Mouse (Mus musculus): ENCODE data around the gene Sema6d. TPM values are rescaled to one million over a fixed set of nuclear protein-coding genes. Genes with fewer than 3 reads are reported as not detected.

Gene Sema6d
- polyA plus RNA-seq, 1 experiment from 2014 or later: 27.7 TPM

DNA sequence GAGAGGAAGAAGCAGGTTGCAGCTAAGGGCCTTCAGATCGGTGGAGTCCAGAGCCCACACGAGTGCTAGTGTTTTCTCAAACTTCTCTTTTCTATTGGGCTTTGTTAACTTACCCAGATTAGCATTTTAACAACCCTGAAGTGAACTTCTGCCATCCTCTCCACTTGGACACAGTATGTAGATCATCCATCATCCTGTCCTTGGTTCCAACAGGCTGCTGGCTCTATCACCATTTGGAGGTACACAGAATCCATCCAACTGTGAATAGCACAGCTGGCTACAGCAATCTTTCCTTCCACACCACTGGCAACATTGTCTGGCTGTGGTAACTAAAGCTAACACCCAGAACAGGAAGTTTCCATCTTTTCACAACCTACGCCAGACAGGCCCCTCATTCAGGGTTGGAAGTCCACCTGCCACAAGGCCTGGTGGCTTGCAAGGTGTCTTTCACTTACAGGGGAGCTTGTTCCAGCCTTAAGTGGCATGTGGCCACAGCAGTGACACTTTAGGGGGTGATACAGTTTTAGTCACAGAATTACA, 524.0 kb downstream of the Sema6d start:
- Histone ChIP-seq H3K27ac (replicated peaks in 1 of 2; ENCODE audit: control insufficient read depth in 1 of 2, insufficient read depth in 1 of 2, low read depth in 2 of 2, low read length in 2 of 2) (peak overlapping the region in 1 of 2 experiments; percentile 39; a peak in 2 of 4 replicates), H3K4me1 (ENCODE audit: control insufficient read depth in 2 of 2, insufficient read depth in 2 of 2, low read length in 2 of 2) (peaks cover 38 to 74% of the 10 kb centered on the region in 2 experiments), H3K4me3 (ENCODE audit: control insufficient read depth in 1 of 2, insufficient read depth in 1 of 2, low read depth in 1 of 2, low read length in 2 of 2) (peak overlapping the region; percentile 48 to 90; a peak in 3 of 4 replicates), H3K27me3 (ENCODE audit: control insufficient read depth, insufficient read depth, low read length) (no peaks in the 10 kb centered on the region), H3K36me3 (ENCODE audit: control insufficient read depth, insufficient read depth, low read length) (0 out of 2 replicates have a peak, but pooled peaks cover 9% of the 10 kb centered on the region), H3K9me3 (ENCODE audit: control insufficient read depth, low read length) (no peaks in the 10 kb centered on the region), H3K4me2 (ENCODE audit: low read length) (peak overlapping the region; percentile 72), H3K9ac (ENCODE audit: low read length) (peak overlapping the region; percentile 96)
- no peak for ATAC-seq (ENCODE audit: insufficient number of reproducible peaks, insufficient read depth, low FRiP score, low read depth)
- 55% methylated on average over 3 of the region's 3 CpGs for WGBS

- H3K9ac ChIP-seq (ENCODE audit: low read length): peak overlapping the region; percentile 57
- ATAC-seq (ENCODE audit: insufficient number of reproducible peaks, insufficient read depth, low FRiP score, low read depth): no peak
- H3K4me2 ChIP-seq (ENCODE audit: low read length): peak overlapping the region; percentile 72
- peak overlapping the region; percentile 78 to 87 for H3K27ac ChIP-seq (replicated peaks in 1 of 2; ENCODE audit: control insufficient read depth in 1 of 2, insufficient read depth in 1 of 2, low read depth in 2 of 2, low read length in 2 of 2)
- H3K9me3 ChIP-seq (ENCODE audit: control insufficient read depth, low read length): no peaks in the 10 kb centered on the region
- 26% methylated on average over 4 of the region's 4 CpGs for WGBS
- H3K4me1 ChIP-seq (ENCODE audit: control insufficient read depth in 2 of 2, insufficient read depth in 2 of 2, low read length in 2 of 2): peaks cover 42 to 96% of the 10 kb centered on the region in 2 experiments
- H3K36me3 ChIP-seq (ENCODE audit: control insufficient read depth, insufficient read depth, low read length): 0 out of 2 replicates have a peak, but pooled peaks cover 9% of the 10 kb centered on the region
- H3K27me3 ChIP-seq (ENCODE audit: control insufficient read depth, insufficient read depth, low read length): no peaks in the 10 kb centered on the region
- H3K4me3 ChIP-seq (ENCODE audit: control insufficient read depth in 1 of 2, insufficient read depth in 1 of 2, low read depth in 1 of 2, low read length in 2 of 2): 0 out of 4 replicates have a peak overlapping the region, but pooled peaks of 1 of the 2 experiments have one; percentile 20
Observed at GRCm38 (mm10) chr2:124616746-124617145, 527.0 kb downstream of the Sema6d start.

GRCm38 (mm10) chr2:124617440-124617839, 527.7 kb downstream of the Sema6d start:
- ATAC-seq (ENCODE audit: insufficient number of reproducible peaks, insufficient read depth, low FRiP score, low read depth): peak; percentile 69
- H3K27ac ChIP-seq (replicated peaks in 1 of 2; ENCODE audit: control insufficient read depth in 1 of 2, insufficient read depth in 1 of 2, low read depth in 2 of 2, low read length in 2 of 2): peak overlapping the region; percentile 78 to 87; a peak in 3 of 4 replicates
- H3K9me3 ChIP-seq (ENCODE audit: control insufficient read depth, low read length): no peaks in the 10 kb centered on the region
- H3K4me3 ChIP-seq (ENCODE audit: control insufficient read depth in 1 of 2, insufficient read depth in 1 of 2, low read depth in 1 of 2, low read length in 2 of 2): peak overlapping the region; percentile 12 to 20; a peak in 2 of 4 replicates
- 12% methylated on average over 9 of the region's 9 CpGs for WGBS
- H3K4me2 ChIP-seq (ENCODE audit: low read length): peak overlapping the region; percentile 72
- H3K27me3 ChIP-seq (ENCODE audit: control insufficient read depth, insufficient read depth, low read length): no peaks in the 10 kb centered on the region
- H3K9ac ChIP-seq (ENCODE audit: low read length): peak overlapping the region; percentile 38
- H3K36me3 ChIP-seq (ENCODE audit: control insufficient read depth, insufficient read depth, low read length): 0 out of 2 replicates have a peak, but pooled peaks cover 9% of the 10 kb centered on the region
- peaks cover 39 to 93% of the 10 kb centered on the region in 2 experiments for H3K4me1 ChIP-seq (ENCODE audit: control insufficient read depth in 2 of 2, insufficient read depth in 2 of 2, low read length in 2 of 2)

- Histone ChIP-seq H3K9ac (ENCODE audit: low read length) (peak overlapping the region; percentile 38), H3K27ac (replicated peaks in 1 of 2; ENCODE audit: control insufficient read depth in 1 of 2, insufficient read depth in 1 of 2, low read depth in 2 of 2, low read length in 2 of 2) (peak overlapping the region; percentile 78 to 87), H3K9me3 (ENCODE audit: control insufficient read depth, low read length) (no peaks in the 10 kb centered on the region), H3K4me2 (ENCODE audit: low read length) (peak overlapping the region; percentile 72), H3K4me3 (ENCODE audit: control insufficient read depth in 1 of 2, insufficient read depth in 1 of 2, low read depth in 1 of 2, low read length in 2 of 2) (peak overlapping the region in 1 of 2 experiments; percentile 20; a peak in 1 of 4 replicates), H3K27me3 (ENCODE audit: control insufficient read depth, insufficient read depth, low read length) (no peaks in the 10 kb centered on the region), H3K36me3 (ENCODE audit: control insufficient read depth, insufficient read depth, low read length) (0 out of 2 replicates have a peak, but pooled peaks cover 9% of the 10 kb centered on the region), H3K4me1 (ENCODE audit: control insufficient read depth in 2 of 2, insufficient read depth in 2 of 2, low read length in 2 of 2) (peaks cover 36 to 87% of the 10 kb centered on the region in 2 experiments)
- peak; percentile 27; the same call in 1 of the 2 replicates for ATAC-seq (ENCODE audit: insufficient number of reproducible peaks, insufficient read depth, low FRiP score, low read depth)
- 27% methylated on average over 5 of the region's 5 CpGs for WGBS
Observed at GRCm38 (mm10) chr2:124618091-124618490, 528.3 kb downstream of the Sema6d start.

DNA sequence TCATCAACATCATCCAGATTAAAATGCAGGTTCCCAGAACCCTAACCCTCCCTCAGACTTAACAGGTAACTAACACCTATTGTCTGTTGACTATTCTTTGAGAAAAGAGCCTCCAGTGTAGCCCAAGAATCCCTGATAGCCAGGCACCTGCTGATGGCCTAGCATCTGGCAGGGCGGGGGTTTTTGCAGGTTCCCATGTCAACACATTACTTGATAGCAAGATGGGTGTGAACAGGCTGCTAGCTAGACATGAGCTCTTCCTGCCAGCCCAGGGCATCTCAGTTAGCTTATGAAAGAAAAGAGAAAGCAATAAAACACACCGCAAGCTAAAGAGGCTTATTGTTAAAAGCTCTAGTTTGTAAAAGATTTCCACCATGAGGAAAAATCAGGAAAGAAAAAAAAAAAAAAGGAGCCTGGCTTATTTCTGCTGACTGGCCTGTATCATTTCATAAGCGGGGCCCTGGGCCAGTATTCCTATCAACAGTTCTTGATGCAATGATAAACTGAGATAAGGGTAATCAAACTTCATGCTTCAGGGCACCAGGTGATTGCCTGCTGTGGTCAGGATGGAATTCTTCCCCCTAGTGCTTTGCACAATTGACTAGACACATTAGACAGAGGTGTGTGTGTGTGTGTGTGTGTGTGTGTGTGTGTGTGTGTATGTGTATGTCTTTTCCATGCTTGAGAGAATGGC, 528.9 kb downstream of the Sema6d start:
- 0 out of 2 replicates have a peak, but pooled peaks cover 9% of the 10 kb centered on the region for H3K36me3 ChIP-seq (ENCODE audit: control insufficient read depth, insufficient read depth, low read length)
- no peak for ATAC-seq (ENCODE audit: insufficient number of reproducible peaks, insufficient read depth, low FRiP score, low read depth)
- H3K4me2 ChIP-seq (ENCODE audit: low read length): peak overlapping the region; percentile 72
- H3K4me3 ChIP-seq (ENCODE audit: control insufficient read depth in 1 of 2, insufficient read depth in 1 of 2, low read depth in 1 of 2, low read length in 2 of 2): no peak overlapping the region
- peak overlapping the region; percentile 38; the same call in 1 of the 2 replicates for H3K9ac ChIP-seq (ENCODE audit: low read length)
- peaks cover 38 to 81% of the 10 kb centered on the region in 2 experiments for H3K4me1 ChIP-seq (ENCODE audit: control insufficient read depth in 2 of 2, insufficient read depth in 2 of 2, low read length in 2 of 2)
- H3K27ac ChIP-seq (replicated peaks in 1 of 2; ENCODE audit: control insufficient read depth in 1 of 2, insufficient read depth in 1 of 2, low read depth in 2 of 2, low read length in 2 of 2): peak overlapping the region; percentile 78 to 87
- H3K27me3 ChIP-seq (ENCODE audit: control insufficient read depth, insufficient read depth, low read length): no peaks in the 10 kb centered on the region
- 33% methylated on average over 3 of the region's 3 CpGs for WGBS
- no peaks in the 10 kb centered on the region for H3K9me3 ChIP-seq (ENCODE audit: control insufficient read depth, low read length)

- 0 out of 2 replicates have a peak, but pooled peaks cover under 1% of the 10 kb centered on the region for H3K36me3 ChIP-seq (ENCODE audit: control insufficient read depth, insufficient read depth, low read length)
- peaks cover 30 to 63% of the 10 kb centered on the region in 2 experiments for H3K4me1 ChIP-seq (ENCODE audit: control insufficient read depth in 2 of 2, insufficient read depth in 2 of 2, low read length in 2 of 2)
- no peaks in the 10 kb centered on the region for H3K27me3 ChIP-seq (ENCODE audit: control insufficient read depth, insufficient read depth, low read length)
- 0 out of 2 replicates have a peak overlapping the region, but pooled peaks have one; percentile 4 for H3K4me2 ChIP-seq (ENCODE audit: low read length)
- H3K4me3 ChIP-seq (ENCODE audit: control insufficient read depth in 1 of 2, insufficient read depth in 1 of 2, low read depth in 1 of 2, low read length in 2 of 2): no peak overlapping the region
- no peak overlapping the region for H3K27ac ChIP-seq (replicated peaks in 1 of 2; ENCODE audit: control insufficient read depth in 1 of 2, insufficient read depth in 1 of 2, low read depth in 2 of 2, low read length in 2 of 2)
- ATAC-seq (ENCODE audit: insufficient number of reproducible peaks, insufficient read depth, low FRiP score, low read depth): no peak
- 39% methylated on average over 6 of the region's 6 CpGs for WGBS
- H3K9me3 ChIP-seq (ENCODE audit: control insufficient read depth, low read length): no peaks in the 10 kb centered on the region
- H3K9ac ChIP-seq (ENCODE audit: low read length): no peak overlapping the region
Observed at GRCm38 (mm10) chr2:124620470-124620869, 530.7 kb downstream of the Sema6d start.

GRCm38 (mm10) chr2:124621972-124622621, 532.3 kb downstream of the Sema6d start:
- ATAC-seq (ENCODE audit: insufficient number of reproducible peaks, insufficient read depth, low FRiP score, low read depth): no peak
- Histone ChIP-seq H3K4me2 (ENCODE audit: low read length) (no peak overlapping the region), H3K4me1 (ENCODE audit: control insufficient read depth in 2 of 2, insufficient read depth in 2 of 2, low read length in 2 of 2) (peaks cover 22 to 57% of the 10 kb centered on the region in 2 experiments), H3K36me3 (ENCODE audit: control insufficient read depth, insufficient read depth, low read length) (no peaks in the 10 kb centered on the region), H3K27me3 (ENCODE audit: control insufficient read depth, insufficient read depth, low read length) (no peaks in the 10 kb centered on the region), H3K9me3 (ENCODE audit: control insufficient read depth, low read length) (no peaks in the 10 kb centered on the region), H3K27ac (replicated peaks in 1 of 2; ENCODE audit: control insufficient read depth in 1 of 2, insufficient read depth in 1 of 2, low read depth in 2 of 2, low read length in 2 of 2) (no peak overlapping the region), H3K9ac (ENCODE audit: low read length) (no peak overlapping the region), H3K4me3 (ENCODE audit: control insufficient read depth in 1 of 2, insufficient read depth in 1 of 2, low read depth in 1 of 2, low read length in 2 of 2) (no peak overlapping the region)
- WGBS: 78% methylated on average over 6 of the region's 6 CpGs

All from heart, embryonic 14.5 days (tissue).